ENCODE assay signal across 26 mouse cellular contexts in the genomic region with DNA sequence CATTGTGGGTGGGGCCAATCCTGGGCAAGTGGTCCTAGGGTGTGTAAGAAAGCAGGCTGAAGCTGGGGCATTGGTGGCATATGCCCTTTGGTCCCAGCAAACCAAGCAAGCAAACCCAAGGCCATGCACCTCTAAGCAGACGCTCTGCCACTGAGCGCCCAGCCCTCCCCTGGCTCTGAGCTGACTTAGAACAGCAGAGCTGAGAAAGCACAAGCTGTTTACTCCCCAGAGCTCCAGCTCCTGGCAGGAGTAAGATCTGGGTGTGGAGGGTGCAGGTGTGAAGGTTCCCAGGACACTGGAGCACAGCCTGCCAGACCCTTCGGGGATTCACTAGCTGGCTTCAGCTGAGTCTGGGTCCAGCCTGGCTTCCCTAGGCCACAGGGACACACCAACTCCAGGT. TPM values are rescaled to one million over a fixed set of nuclear protein-coding genes. Genes with fewer than 3 reads are reported as not detected.
DNase-seq lines count a peak whose midpoint lies in the region; ATAC-seq and TF ChIP-seq lines count a peak whose summit lies in the region.
"Had no signal": no experiment of that assay in that cellular context is flagged by ENCODE, and none has a peak within 500 bp of the region (broad histone marks: within the 10 kb centered on the region; RNA-seq: fewer than 3 reads in every experiment).

No protein-coding gene starts in this region.

- H3K4me2 ChIP-seq in intestine, embryonic 15.5 days (replicated peaks) = no peak overlapping the region
- H3K4me2 ChIP-seq in intestine, postnatal 0 days (replicated peaks; ENCODE audit: low read depth) = no peak overlapping the region
- no peak overlapping the region for H3K4me2 ChIP-seq in stomach, postnatal 0 days (replicated peaks; ENCODE audit: low read depth)
- no peak overlapping the region for H3K4me2 ChIP-seq in hindbrain, embryonic 14.5 days (replicated peaks)
- H3K4me2 ChIP-seq: embryonic facial prominence, embryonic 12.5 days; embryonic facial prominence, embryonic 15.5 days; heart, embryonic 11.5 days; hindbrain, embryonic 12.5 days had no signal

- ATAC-seq in CD4-positive, CD25-positive, alpha-beta regulatory T cell, adult 4 months = no peak
- peak; percentile 76 for ATAC-seq in intestine, embryonic 15.5 days
- no peak for ATAC-seq in intestine, postnatal 0 days
- ATAC-seq in stomach, postnatal 0 days (ENCODE audit: low FRiP score, low TSS enrichment) = peak; percentile 32; the same call in 1 of the 2 replicates
- no peak for ATAC-seq in hindbrain, embryonic 14.5 days (ENCODE audit: low FRiP score)
- ATAC-seq: forebrain, embryonic 14.5 days; forebrain, postnatal 0 days; hindbrain, embryonic 16.5 days had no signal

- H3K9ac ChIP-seq in intestine, embryonic 15.5 days = no peak overlapping the region
- no peak overlapping the region for H3K9ac ChIP-seq in intestine, postnatal 0 days (ENCODE audit: low read depth, low read length)
- no peak overlapping the region for H3K9ac ChIP-seq in stomach, postnatal 0 days (ENCODE audit: low read length)
- H3K9ac ChIP-seq in hindbrain, embryonic 14.5 days = no peak overlapping the region
- H3K9ac ChIP-seq: embryonic facial prominence, embryonic 12.5 days; embryonic facial prominence, embryonic 15.5 days; forebrain, postnatal 0 days; hindbrain, embryonic 12.5 days had no signal

- DNase-seq in CD4-positive, CD25-positive, alpha-beta regulatory T cell, adult 2 months (ENCODE audit: low read depth, low spot score) = peak; percentile 12
- peak; percentile 10 for DNase-seq in thymus, postnatal 14 days
- DNase-seq in thymus, postnatal 36 days = no peak
- DNase-seq in stomach, postnatal 0 days (ENCODE audit: low spot score) = no peak
- DNase-seq in hindbrain, embryonic 14.5 days (ENCODE audit: low spot score) = no peak
- DNase-seq: adrenal gland, adult 2 months; adrenal gland, postnatal 14 days; cerebellum, adult 11 months; cerebellum, adult 9-11 months; cerebellum, postnatal 25 days; forebrain, postnatal 0 days; gastrocnemius, adult 2 months; gastrocnemius, postnatal 25 days; heart, adult 2 months; heart, postnatal 10 days; heart, postnatal 36 days had no signal

- 87% methylated on average over 3 of the region's 3 CpGs for WGBS in intestine, embryonic 15.5 days
- 79% methylated on average over 3 of the region's 3 CpGs for WGBS in intestine, postnatal 0 days
- 81% methylated on average over 3 of the region's 3 CpGs for WGBS in stomach, postnatal 0 days
- 90% methylated on average over 3 of the region's 3 CpGs for WGBS in hindbrain, embryonic 14.5 days

- H3K4me1 ChIP-seq in intestine, embryonic 15.5 days (replicated peaks) = no peaks in the 10 kb centered on the region
- H3K4me1 ChIP-seq in intestine, postnatal 0 days (replicated peaks; ENCODE audit: control insufficient read depth, insufficient read depth, low read length) = no peaks in the 10 kb centered on the region
- no peaks in the 10 kb centered on the region for H3K4me1 ChIP-seq in stomach, postnatal 0 days (replicated peaks; ENCODE audit: control insufficient read depth, insufficient read depth)
- H3K4me1 ChIP-seq in hindbrain, embryonic 14.5 days (replicated peaks; ENCODE audit: control insufficient read depth, insufficient read depth, low read length) = no peaks in the 10 kb centered on the region
- H3K4me1 ChIP-seq: embryonic facial prominence, embryonic 12.5 days; embryonic facial prominence, embryonic 15.5 days; hindbrain, embryonic 12.5 days had no signal

- H3K27ac ChIP-seq in intestine, embryonic 15.5 days = no peak overlapping the region
- no peak overlapping the region for H3K27ac ChIP-seq in intestine, postnatal 0 days (ENCODE audit: low read depth, low read length)
- no peak overlapping the region for H3K27ac ChIP-seq in stomach, postnatal 0 days (replicated peaks)
- no peak overlapping the region for H3K27ac ChIP-seq in hindbrain, embryonic 14.5 days
- H3K27ac ChIP-seq: embryonic facial prominence, embryonic 12.5 days; embryonic facial prominence, embryonic 15.5 days; gastrocnemius, adult 2 months; heart, adult 2 months; hindbrain, embryonic 12.5 days had no signal

- no peaks in the 10 kb centered on the region for H3K27me3 ChIP-seq in intestine, embryonic 15.5 days (replicated peaks)
- H3K27me3 ChIP-seq in intestine, postnatal 0 days (replicated peaks; ENCODE audit: control insufficient read depth, insufficient read depth, low read length) = no peaks in the 10 kb centered on the region
- no peaks in the 10 kb centered on the region for H3K27me3 ChIP-seq in stomach, postnatal 0 days (ENCODE audit: control insufficient read depth, insufficient read depth, low read length)
- no peaks in the 10 kb centered on the region for H3K27me3 ChIP-seq in hindbrain, embryonic 14.5 days (ENCODE audit: control insufficient read depth, insufficient read depth, low read length)
- H3K27me3 ChIP-seq: embryonic facial prominence, embryonic 12.5 days; embryonic facial prominence, embryonic 15.5 days; hindbrain, embryonic 12.5 days had no signal

- H3K36me3 ChIP-seq in intestine, embryonic 15.5 days = no peaks in the 10 kb centered on the region
- H3K36me3 ChIP-seq in intestine, postnatal 0 days (ENCODE audit: control insufficient read depth, insufficient read depth) = no peaks in the 10 kb centered on the region
- H3K36me3 ChIP-seq in stomach, postnatal 0 days (ENCODE audit: control insufficient read depth, insufficient read depth, low read length) = no peaks in the 10 kb centered on the region
- no peaks in the 10 kb centered on the region for H3K36me3 ChIP-seq in hindbrain, embryonic 14.5 days (replicated peaks; ENCODE audit: control insufficient read depth, insufficient read depth)
- H3K36me3 ChIP-seq: embryonic facial prominence, embryonic 12.5 days; embryonic facial prominence, embryonic 15.5 days; hindbrain, embryonic 12.5 days had no signal

- H3K9me3 ChIP-seq in intestine, embryonic 15.5 days = no peaks in the 10 kb centered on the region
- H3K9me3 ChIP-seq in intestine, postnatal 0 days (ENCODE audit: control insufficient read depth) = no peaks in the 10 kb centered on the region
- H3K9me3 ChIP-seq in stomach, postnatal 0 days (ENCODE audit: control insufficient read depth, low read length) = no peaks in the 10 kb centered on the region
- H3K9me3 ChIP-seq in hindbrain, embryonic 14.5 days (ENCODE audit: control insufficient read depth, low read length) = no peaks in the 10 kb centered on the region
- H3K9me3 ChIP-seq: embryonic facial prominence, embryonic 12.5 days; embryonic facial prominence, embryonic 15.5 days; hindbrain, embryonic 12.5 days had no signal

- TF ChIP-seq CTCF in intestine, postnatal 0 days (IDR thresholded peaks at IDR 0.05; ENCODE audit: low read depth) = no peak
- no peak for TF ChIP-seq CTCF in stomach, postnatal 0 days (IDR thresholded peaks at IDR 0.05; ENCODE audit: low read depth)

- TF ChIP-seq EP300 in stomach, postnatal 0 days (optimal IDR thresholded peaks at IDR 0.05) = no peak

- no peak overlapping the region for H3K4me3 ChIP-seq in intestine, embryonic 15.5 days (replicated peaks)
- no peak overlapping the region for H3K4me3 ChIP-seq in intestine, postnatal 0 days (ENCODE audit: low read depth, low read length)
- H3K4me3 ChIP-seq in stomach, postnatal 0 days (ENCODE audit: low read depth, low read length) = no peak overlapping the region
- no peak overlapping the region for H3K4me3 ChIP-seq in hindbrain, embryonic 14.5 days (replicated peaks; ENCODE audit: low read length)
- H3K4me3 ChIP-seq: embryonic facial prominence, embryonic 12.5 days; embryonic facial prominence, embryonic 15.5 days; gastrocnemius, adult 2 months; heart, adult 2 months; hindbrain, embryonic 12.5 days had no signal

RNA-seq across cellular contexts. Expression of a gene that starts 15.7 kb away (rescaled TPM):
- polyA plus RNA-seq in CD4-positive, CD25-positive, alpha-beta regulatory T cell, adult 4 months (2017; shearing (Covaris generic)) = 10 to 100 TPM; 24.2 to 27.1 TPM
- polyA plus RNA-seq in intestine, embryonic 15.5 days (2015; fragmentation: Nextera tagmentation; extraction: Ambion mirVana) = 0.08 and 0.25 TPM in 2 replicates
- polyA plus RNA-seq in intestine, postnatal 0 days (2015; fragmentation: Nextera tagmentation; extraction: Ambion mirVana) = 0.07 TPM in 1 of 2 replicates, not detected in the other
- polyA plus RNA-seq in stomach, postnatal 0 days (2015; fragmentation: Nextera tagmentation; extraction: Ambion mirVana) = 0.05 and 0.12 TPM in 2 replicates
- 0.50 and 0.94 TPM in 2 replicates for polyA plus RNA-seq in hindbrain, embryonic 14.5 days (2014; fragmentation: Nextera tagmentation; extraction: Ambion mirVana)
- polyA plus RNA-seq: forebrain, postnatal 0 days had no signal

RNA-seq across cellular contexts. Expression of a gene that starts 47.3 kb away (rescaled TPM):
- polyA plus RNA-seq in CD4-positive, CD25-positive, alpha-beta regulatory T cell, adult 4 months (2017; shearing (Covaris generic)) = 10 to 100 TPM; 35.2 to 37.1 TPM
- 41.9 and 46.4 TPM in 2 replicates for polyA plus RNA-seq in intestine, embryonic 15.5 days (2015; fragmentation: Nextera tagmentation; extraction: Ambion mirVana)
- 33.3 and 36.8 TPM in 2 replicates for polyA plus RNA-seq in intestine, postnatal 0 days (2015; fragmentation: Nextera tagmentation; extraction: Ambion mirVana)
- polyA plus RNA-seq in stomach, postnatal 0 days (2015; fragmentation: Nextera tagmentation; extraction: Ambion mirVana) = 35.1 TPM in 2 replicates
- 78.3 and 89.3 TPM in 2 replicates for polyA plus RNA-seq in hindbrain, embryonic 14.5 days (2014; fragmentation: Nextera tagmentation; extraction: Ambion mirVana)

RNA-seq across cellular contexts. Expression of a gene that starts 53.8 kb away (rescaled TPM):
- not detected for polyA plus RNA-seq in CD4-positive, CD25-positive, alpha-beta regulatory T cell, adult 4 months (2017; shearing (Covaris generic))
- not detected in 2 replicates for polyA plus RNA-seq in intestine, embryonic 15.5 days (2015; fragmentation: Nextera tagmentation; extraction: Ambion mirVana)
- polyA plus RNA-seq in intestine, postnatal 0 days (2015; fragmentation: Nextera tagmentation; extraction: Ambion mirVana) = 0.12 and 0.20 TPM in 2 replicates
- not detected in 2 replicates for polyA plus RNA-seq in stomach, postnatal 0 days (2015; fragmentation: Nextera tagmentation; extraction: Ambion mirVana)
- polyA plus RNA-seq in hindbrain, embryonic 14.5 days (2014; fragmentation: Nextera tagmentation; extraction: Ambion mirVana) = 0.23 and 0.24 TPM in 2 replicates
- polyA plus RNA-seq: adrenal gland, adult 2 months; embryonic facial prominence, embryonic 15.5 days; forebrain, embryonic 11.5 days; forebrain, embryonic 14.5 days; heart, embryonic 11.5 days; hindbrain, embryonic 12.5 days had no signal

Comparison
In these comparisons a context has a peak if more than half of its experiments do, and no peak if none do; other contexts are left out.
1. DNase-seq: peak in CD4-positive, CD25-positive, alpha-beta regulatory T cell, adult 2 months (single experiment) and thymus, postnatal 14 days (single experiment); none in thymus, postnatal 36 days (0 of 2), stomach, postnatal 0 days (single experiment) and hindbrain, embryonic 14.5 days (single experiment).
2. ATAC-seq: peak in intestine, embryonic 15.5 days (single experiment) and stomach, postnatal 0 days (single experiment); none in CD4-positive, CD25-positive, alpha-beta regulatory T cell, adult 4 months (single experiment), intestine, postnatal 0 days (single experiment) and hindbrain, embryonic 14.5 days (single experiment).
3. RNA of a gene that starts 15.7 kb away (polyA plus RNA-seq): 24.2 to 27.1 TPM in CD4-positive, CD25-positive, alpha-beta regulatory T cell, adult 4 months; 0.50 to 0.94 TPM in hindbrain, embryonic 14.5 days, 0.08 to 0.25 TPM in intestine, embryonic 15.5 days, 0.07 TPM in intestine, postnatal 0 days and 0.05 to 0.12 TPM in stomach, postnatal 0 days; every median in the first group is over 10 times any median in the second.